Mouse (Mus musculus): ENCODE measurements around the gene Gm7534. TPM values are rescaled to one million over a fixed set of nuclear protein-coding genes. Genes with fewer than 3 reads are reported as not detected.

Gene Gm7534
- not detected for total RNA-seq (2021)
- long read RNA-seq, experiment 1 = 0 reads
- long read RNA-seq, experiment 2 = 0 reads

DNA sequence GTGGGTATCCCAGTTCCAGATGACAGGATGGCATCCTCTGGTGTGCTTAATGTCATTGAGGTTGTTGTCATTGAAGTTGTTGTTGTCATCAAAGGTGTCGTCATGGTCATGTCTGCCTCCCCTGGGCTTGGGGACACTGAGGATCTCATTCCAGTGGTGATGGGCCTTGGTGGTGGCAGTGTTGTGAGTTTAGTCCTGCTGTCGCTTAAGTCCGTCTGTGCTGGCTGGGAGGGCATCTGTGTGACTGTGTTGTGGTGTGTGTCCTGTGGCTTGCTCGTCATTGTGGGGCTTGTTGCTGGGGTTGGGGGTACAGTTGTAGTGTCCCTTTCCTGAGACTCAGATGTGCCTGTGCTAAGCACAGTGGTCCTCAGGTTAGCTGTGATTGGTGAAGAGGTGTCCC lies at the start of gene Gm7534:
Gene Gm7534, minus strand, starts transcription at position 101 of the 400 bp plus-strand sequence.
- no peak for DNase-seq (ENCODE audit: low spot score in 2 of 2)

DNA sequence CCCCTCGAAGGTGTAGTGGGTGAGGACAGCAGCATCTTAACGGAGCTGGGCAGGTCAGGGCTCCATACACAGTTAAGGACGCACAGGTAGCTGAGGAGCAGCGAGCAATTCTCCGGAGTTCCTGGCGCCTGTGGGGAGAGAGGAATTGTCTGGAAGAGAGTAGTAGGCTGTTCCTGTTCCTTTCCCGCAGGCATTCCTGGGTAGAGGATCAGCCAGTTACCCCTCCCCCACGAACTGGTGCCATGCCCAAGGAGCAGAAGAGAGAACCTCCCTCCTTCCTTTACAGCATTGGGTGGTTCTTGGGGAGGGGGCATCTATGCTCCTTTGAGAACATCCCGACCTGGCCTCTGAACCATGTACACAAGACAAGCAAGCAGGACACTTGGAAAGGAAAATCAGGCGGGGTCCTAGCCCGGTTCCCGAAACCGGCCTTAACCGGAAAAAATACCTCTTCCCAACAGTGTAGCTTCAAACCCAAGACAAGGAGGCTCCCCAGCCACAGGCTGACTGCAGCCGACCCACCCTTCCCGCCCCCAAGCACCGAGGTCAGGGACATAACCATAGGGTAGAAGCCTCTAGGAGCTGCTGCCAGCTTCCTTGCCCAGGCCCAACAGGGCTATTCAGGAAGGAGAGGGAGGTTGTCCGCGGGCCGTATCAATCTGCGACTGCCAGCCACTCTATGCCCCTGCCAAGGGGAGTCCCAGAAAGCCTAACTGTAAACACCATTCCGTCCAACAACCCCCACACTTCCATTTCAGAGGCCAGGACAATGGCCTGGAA lies 49.5 kb upstream of the Gm7534 start:
- DNase-seq (ENCODE audit: low spot score in 2 of 2) = no peak

DNA sequence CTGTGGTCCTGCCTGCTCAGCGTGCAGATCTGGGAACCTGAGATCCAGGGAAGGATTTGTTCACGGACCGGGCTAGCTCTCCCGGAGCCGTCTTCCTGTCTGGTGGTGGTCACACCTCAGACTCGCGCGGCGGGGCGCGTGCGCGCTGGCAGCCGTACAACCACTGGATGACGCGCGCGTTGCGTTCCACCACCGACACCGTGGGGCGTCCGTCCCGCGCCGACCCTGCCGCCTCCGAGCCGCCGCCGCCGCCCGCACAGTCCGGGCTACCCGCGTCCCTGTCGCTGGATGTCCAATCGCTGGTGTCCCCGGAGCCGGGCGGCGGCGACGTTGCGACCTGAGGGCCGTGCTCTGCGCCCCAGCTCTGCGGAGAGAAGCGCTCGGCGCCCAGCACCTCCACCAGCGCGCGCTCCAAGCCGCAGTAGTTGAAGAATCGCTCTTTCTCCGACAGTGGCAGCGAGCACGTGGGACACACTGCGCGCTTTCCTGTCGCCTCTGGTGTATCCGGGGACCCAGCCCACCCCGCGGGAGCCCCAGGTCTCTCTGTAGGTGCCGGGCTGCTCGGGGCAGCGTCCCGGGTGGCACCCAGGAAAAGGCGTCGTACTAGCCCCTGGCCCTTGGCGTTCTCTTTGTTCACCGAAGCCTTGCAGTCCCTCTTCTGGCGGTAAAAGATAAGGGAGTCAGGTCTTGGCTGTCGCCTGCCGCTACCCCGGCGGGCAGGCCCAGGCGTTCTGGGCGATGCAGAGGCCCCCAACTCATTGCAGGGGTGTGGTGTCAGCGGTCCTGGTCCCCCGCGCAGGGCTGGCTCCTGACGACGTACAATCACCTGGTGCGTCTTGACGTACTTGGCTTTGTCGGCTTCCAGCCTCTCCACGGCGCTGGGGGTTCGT lies 48.7 kb upstream of the Gm7534 start:
- peak in 1 of 2 experiments; percentile 28 for DNase-seq (ENCODE audit: low spot score in 2 of 2)

DNA sequence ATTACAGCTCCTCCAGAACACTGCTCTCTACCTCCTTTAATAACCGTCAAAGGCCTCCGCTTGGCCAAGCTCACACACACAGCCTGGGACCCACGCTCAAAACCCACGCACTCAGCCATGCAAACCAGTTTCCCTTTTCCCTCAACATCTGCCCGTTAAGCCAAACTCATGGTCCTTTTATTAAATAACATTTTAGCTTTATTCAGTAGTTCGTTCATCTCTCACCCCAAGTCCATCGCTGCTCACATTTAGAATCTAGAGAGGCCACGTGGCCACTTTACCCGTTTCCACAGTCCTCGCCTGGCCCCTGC lies 48.1 kb upstream of the Gm7534 start:
- no peak for DNase-seq (ENCODE audit: low spot score in 2 of 2)

DNA sequence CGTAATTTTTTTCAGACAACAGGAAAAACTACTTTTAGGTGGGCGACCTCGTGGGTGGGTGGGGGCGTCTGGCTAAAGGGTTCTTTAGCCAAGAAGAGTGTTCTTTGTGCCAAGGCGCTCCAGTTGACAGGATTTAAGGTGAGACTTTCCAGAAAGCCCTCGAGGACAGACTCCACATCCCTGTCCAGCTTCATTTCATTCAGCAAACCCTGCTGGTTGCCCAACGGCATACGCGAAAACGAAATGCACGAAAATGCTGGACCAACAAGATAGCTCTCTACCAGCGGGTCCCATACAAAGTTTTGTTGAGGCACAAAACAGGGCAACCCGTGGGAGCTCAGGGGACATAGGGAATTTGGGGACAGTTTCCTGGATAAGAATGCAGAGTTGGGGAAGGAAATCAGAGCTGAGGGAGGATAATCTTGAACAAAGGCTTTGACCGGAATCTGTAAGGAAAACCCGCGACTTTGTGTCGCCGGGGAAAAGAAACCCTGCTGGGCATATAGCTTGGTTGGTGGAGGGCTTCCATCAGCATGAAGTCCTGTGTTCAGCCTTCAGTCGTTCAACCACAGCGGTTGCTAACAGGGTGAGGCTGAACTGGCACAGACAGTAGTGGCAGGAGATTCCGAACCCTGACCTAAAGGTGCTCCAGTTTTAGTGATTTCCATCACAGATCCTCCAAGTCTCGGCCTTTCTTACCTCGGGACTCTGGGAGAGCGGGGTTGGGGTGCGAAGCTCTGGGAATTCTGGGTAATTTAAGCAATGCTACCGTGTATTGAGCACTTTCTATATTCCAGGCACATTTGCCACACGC lies 47.5 kb upstream of the Gm7534 start:
- no peak for DNase-seq (ENCODE audit: low spot score in 2 of 2)

DNA sequence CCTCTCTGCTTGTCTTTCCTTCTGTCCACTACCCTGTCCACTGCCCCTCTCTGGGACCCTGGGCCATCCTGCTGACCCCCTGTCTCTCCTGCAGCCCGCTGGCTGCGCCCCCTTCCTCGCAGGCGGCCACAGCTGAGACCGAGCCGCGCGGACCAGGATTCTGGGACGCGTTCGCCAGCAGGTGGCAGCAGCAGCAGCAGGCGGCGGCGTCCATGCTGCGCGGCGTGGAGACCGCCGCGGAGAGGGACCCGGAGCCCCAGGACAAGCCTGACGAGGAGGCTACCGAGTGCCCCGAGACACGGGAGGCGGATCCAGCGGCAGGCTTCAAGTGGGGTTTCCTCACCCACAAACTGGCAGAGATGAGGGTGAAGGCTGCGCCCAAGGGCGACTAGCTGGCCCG lies 46.8 kb upstream of the Gm7534 start:
- DNase-seq (ENCODE audit: low spot score in 2 of 2) = peak; percentile 61 to 72

DNA sequence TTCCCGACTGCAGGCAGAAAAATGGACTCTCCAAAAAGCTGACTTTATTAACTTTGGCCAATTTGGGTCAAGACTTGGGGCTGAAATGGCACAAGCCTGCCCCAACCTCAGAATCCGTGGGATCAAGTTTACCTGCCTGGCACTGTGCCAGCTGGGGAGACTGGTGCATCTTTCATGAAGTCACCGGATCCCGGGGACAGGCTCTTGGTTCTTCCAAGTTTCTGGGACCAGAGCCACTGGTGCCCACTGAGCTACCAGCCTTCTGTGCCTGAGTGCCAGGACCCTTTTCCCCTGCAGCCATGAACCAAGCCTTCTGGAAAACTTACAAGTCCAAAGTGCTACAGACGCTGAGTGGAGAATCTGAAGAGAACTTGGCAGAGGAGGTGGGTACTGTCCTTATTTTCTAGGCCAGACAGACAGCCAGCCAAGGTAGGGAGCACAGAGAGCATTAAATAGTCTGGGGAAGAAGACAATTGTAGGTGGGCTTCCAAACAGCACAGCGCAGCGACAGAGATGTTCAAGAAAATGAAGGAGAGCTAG lies 44.0 kb upstream of the Gm7534 start, which contains the start of gene Gm30191:
Gene Gm30191, plus strand, starts transcription at position 217 of the 540 bp plus-strand sequence.
- DNase-seq (ENCODE audit: low spot score in 2 of 2) = no peak

DNA sequence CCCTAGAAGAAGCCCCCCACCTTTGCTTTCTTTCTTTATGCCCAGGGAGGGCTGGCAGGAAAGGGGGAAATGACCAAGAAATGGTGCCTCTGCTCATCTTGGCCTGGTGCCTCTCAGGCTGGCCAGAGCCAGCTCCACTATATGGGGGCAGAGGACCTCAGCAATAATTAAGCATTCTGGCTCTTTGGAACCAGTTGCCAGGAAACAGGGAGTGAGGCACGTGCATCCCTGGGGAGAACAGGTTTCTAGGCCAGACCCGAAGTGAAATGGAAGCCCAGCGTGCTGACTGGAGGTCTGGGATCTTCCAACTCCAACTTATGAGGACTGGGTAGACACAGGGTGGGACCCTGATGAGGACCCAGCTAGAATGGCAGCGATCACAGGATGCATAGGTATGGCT lies 43.5 kb upstream of the Gm7534 start:
- DNase-seq (ENCODE audit: low spot score in 2 of 2) = no peak

DNA sequence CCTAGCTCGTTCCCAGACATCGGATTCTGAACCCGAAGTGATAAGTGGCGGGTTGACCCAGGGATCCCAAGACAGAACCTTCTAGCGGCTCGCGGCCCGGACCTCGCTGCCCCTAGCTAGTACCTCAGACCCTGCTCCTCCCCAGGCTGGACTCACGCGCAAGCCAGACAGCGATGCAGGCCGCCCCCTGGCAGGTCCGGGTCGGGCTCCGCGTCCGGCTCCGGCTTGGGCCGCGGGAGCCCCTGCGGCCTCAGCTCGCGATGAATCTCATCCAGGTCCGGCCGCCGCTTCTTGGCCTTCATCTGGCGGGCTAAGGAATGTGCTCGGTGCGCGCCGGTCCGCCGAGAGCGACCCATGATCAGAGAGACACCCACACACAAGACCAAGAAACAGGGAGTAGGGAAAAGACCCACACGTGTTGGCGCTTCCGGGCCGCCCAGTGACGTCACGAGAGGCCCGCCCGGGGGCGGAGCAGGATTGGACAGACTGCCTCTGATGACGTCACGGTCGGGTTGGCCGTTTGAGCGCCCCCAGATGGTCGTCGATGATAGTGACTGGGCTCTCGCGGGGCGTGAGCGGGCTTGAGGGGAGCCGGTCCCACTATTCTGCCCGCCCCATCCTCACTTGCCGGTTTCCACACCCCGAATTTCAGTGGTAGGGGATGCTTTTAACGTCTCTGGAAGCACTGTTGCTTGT lies 42.5 kb upstream of the Gm7534 start, which contains the start of gene Zfp593:
Gene Zfp593, minus strand, starts transcription at position 445 of the 696 bp plus-strand sequence.
- DNase-seq (ENCODE audit: low spot score in 2 of 2) = peak; percentile 95 to 96

DNA sequence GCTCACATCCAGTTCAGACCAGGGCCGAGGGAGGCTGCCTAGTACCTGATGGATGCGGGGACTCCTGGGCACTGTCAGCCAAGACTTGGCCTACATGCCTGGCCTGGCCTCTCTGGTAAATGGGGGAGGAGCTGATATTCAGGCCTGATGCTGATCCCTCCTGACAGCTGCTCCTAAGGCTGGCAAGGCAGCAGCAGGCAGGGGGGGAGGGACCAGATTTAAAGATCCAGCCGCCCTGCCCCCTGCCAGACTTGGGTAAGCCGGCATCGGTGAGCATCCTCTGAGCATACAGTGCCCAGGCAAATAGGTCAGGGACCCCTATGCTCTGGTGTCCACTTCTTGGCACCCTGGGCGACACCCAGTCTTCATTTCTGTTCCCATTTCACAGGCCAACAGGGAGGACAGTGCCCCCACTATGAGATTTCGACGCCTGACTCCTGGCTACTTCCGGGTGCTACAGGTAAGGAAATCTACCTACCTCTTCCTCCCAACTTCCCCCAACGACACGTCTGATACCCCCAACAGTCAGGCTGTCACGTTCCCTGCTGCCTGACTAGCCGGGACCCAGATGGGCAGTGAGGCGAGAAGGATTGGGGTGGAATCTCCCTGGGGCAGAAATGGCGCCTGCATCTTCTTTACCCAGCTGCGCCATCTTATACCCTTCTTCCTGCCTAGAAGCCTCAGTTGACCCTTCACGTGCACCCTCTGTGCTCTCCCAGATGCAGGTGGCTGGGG lies 40.9 kb upstream of the Gm7534 start, which contains the start of gene E130218I03Rik:
Gene E130218I03Rik, plus strand, starts transcription at position 147 of the 735 bp plus-strand sequence.
- DNase-seq (ENCODE audit: low spot score in 2 of 2) = no peak

DNA sequence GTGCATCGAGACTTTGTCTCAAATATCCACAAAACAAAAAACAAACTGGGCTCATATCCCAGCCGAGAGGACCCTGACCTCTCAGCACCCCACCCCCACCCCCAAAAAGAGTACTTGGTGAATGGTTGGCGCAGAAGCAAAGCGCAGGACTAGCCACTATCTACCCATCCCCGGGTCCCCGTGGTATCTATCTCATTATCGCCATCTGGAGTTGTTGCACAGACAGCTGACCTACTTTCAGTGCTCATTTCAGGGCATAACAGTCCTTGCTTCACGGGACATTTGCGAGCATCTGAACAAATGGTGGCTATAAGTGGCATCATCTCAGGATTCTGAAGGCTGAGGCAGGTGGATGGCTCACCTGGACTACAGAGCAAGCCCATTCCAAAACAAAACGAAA lies 35.9 kb upstream of the Gm7534 start:
- DNase-seq (ENCODE audit: low spot score in 2 of 2) = no peak

DNA sequence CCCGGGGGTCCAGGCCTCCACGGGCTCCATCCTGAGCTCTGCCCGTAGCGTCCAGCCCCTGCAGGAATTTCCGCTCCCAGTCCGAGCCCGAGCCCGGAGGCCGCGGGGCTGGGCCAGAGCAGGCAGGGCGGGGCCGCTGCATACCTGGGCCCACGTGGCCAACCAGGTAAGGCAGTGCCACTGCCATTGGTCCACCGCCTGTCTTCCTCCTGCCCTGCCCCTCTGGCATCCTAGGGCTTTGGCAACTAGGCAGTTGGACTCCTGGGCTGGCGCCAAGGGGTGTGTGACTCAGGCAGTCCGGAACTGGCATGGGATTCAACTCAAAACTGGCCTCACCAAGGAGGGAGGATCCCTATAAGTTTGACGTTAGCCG lies 35.5 kb upstream of the Gm7534 start, which contains the start of gene Cnksr1:
Gene Cnksr1, minus strand, starts transcription at position 121 of the 373 bp plus-strand sequence.
- peak in 1 of 2 experiments; percentile 44 for DNase-seq (ENCODE audit: low spot score in 2 of 2)

DNA sequence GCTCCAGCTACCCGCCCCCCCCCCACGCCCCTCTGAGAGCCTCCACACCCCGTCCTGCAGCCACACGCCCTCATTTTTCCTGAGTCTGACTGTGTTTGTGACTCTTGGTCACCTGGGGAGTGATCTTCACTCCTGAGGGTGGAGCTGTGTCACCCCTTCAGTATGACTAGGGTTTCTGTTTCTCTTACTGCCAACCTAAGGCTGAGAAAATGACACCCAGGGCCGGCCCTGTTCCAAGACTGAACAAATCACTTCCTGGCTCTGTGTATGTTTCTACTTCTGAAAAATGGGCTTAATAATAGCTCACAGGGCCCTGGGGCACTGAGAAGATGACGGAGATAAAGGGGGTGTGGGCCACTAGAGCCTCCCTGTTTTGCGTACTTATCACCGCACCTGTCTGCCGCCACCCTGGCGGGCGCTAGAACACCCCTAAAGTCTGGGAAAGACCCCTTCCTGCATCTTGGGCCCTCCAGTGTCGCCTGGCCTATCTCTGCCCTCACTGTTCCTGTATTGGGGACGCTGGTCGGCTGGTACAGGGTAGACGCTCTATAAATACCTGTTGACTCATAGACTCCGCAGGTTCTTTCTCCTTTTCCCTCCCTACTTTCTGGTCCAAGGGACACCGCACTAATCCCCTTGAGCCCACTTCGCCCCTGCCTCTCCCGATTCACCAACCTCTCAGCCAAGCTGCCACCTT lies 34.9 kb upstream of the Gm7534 start:
- no peak for DNase-seq (ENCODE audit: low spot score in 2 of 2)

DNA sequence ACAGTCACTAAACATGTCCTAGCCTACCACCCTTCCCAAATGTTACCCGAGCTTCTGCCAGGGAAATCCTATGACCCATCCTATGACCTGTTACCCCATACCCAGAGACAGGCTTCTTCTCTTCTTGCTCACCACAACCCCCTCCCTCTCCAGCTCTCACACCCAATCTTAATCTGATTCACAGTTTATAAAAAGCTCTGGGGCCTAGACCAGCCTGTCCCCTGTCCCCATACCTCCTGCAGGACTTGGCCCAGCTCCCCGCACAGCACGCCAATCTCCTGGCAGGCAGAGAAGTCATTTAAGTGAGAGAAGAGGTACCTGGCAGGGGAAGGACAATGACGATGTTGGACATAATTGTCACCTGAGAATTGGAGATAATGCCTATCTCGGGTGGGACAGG lies 32.1 kb upstream of the Gm7534 start:
- no peak for DNase-seq (ENCODE audit: low spot score in 2 of 2)

DNA sequence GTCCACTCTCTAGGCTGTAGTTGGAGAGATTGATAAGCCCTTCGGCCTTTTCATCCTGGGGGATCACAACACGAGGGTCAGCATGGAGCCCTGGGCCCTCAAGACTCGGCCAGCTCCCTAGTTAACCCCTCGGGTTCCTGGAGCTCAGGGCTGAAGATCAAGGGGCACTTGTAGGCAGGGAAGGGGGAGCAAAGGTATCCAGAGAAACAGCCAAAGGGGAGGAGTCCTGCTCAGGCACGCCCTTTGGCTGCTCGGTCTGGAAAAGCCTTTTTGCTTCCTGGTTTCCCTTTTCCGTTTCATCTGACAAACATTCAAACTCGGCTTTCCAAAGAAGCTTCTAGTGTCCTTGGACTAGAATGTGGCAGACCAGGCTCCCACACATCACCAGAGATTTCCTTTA lies 27.6 kb upstream of the Gm7534 start:
- DNase-seq (ENCODE audit: low spot score in 2 of 2) = no peak

DNA sequence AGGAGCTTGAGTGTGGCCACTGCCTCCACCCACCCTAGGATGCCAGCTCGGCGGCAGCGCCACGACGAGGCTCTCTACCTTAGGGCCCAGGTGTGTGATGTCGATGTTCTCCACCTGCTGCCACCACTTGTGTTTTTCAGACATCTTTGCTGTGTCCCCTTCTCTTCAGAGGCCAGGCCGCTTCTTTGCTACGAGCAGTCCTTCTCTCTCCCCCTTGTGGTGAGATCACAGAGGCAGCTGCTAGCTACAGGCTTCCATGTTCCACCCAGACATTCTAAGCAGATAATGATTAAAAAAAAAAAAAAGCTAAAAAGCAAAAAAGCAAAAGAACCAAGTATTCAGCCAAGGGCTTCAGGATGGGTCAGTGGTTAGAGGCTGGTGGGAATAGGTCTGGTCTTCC lies 24.4 kb upstream of the Gm7534 start, which contains the start of gene Catsper4:
Gene Catsper4, minus strand, starts transcription at position 190 of the 400 bp plus-strand sequence.
- peak in 1 of 2 experiments; percentile 16 for DNase-seq (ENCODE audit: low spot score in 2 of 2)

DNA sequence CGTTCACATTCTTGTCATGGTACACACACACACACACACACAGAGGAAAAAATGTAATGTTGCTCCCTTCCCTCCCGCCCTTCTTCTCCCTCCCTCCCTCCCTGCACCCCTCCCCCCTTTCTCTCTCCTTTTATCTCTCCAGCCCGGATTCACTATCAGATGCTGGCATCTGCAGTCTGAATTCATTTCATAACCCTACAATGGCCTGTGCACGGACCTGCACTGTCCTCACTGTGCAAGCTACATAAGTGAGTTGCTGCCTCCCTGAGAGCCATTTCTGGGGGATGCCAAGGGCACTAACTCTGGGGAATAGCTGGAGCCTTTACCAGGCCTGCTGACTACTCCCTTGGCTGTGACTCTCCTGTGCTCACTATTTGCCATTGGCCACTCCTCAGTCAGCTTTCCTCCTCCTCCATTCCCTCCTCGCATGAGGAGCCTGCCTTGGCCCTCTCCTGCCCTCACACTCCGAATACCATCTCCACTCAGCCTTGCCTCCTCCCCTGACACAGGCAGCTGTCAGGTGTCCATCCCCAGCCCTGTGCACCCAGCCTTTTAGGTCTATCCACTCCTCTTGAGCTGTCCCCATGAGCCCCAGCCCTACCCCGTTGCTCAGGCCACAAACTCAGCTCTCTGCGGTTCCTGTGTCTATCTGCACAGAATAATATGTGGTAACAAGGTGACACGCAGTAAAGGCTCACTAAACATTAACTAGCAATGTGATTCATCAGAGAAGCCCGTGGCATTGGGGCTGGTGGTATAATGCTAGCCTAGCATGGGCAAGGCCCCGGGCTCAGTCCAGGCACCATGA lies 20.2 kb upstream of the Gm7534 start:
- no peak for DNase-seq (ENCODE audit: low spot score in 2 of 2)

DNA sequence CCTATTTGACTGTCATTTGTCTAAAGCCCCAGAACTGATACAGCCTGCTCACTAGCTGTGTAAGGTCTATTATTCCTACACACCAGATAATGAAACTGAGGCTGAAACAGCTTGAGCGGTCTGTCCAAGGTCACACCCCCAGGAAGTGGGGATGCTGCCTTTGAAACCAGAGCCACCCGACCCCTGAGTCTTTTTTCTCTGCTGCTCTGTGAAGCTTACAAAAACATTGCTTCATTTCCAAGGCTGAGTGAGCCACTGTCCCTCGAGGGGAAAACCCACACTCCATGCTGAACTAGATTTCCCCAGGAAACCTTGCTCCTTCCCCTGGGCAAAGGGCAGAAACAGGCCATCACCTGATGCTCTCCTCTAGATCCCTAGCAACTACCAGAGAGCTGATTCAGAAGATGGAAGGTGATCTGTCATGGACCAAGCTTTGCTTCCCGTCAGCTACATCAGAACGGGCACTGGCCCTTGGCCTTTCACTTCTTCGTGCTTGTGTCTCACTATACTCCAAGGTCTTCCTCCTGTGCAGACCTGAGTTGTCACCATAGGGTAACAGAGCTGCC lies 3.8 kb upstream of the Gm7534 start:
- no peak for DNase-seq (ENCODE audit: low spot score in 2 of 2)

Data from layer of hippocampus, postnatal 14 days (tissue).